Mouse (Mus musculus) small intestine, adult 2 months (tissue): ENCODE measurements around the gene Chil1.

Experiments used
- CTCF ChIP-seq: fragments of 200-500 bp; IDR thresholded peaks from 2 replicates; pipeline ENCODE4 v1.5.1; 2012; ENCODE audit warnings: low read depth, mild to moderate bottlenecking, control low read depth, inconsistent platforms, low read length, moderate library complexity, mixed read lengths; ENCODE audit not compliant: insufficient replicate concordance, insufficient read length; ENCODE audit errors: extremely low read depth
- POLR2A ChIP-seq: fragments of 200-500 bp; IDR thresholded peaks from 2 replicates; pipeline ENCODE4 v1.6.1; 2012; ENCODE audit warnings: low read depth, mild to moderate bottlenecking, control low read depth, inconsistent platforms, low read length, moderate library complexity

- TF ChIP-seq POLR2A (no peak), CTCF (no peak)
Measured at GRCm38 (mm10) chr1:134161399-134161798, 20.6 kb upstream of the Chil1 start.
